In genomic region chr2:72116103-72116502, GRCm38 (mm10) we compare ENCODE assay signal across 15 mouse cellular contexts.
DNase-seq lines count a peak whose midpoint lies in the region; ATAC-seq and TF ChIP-seq lines count a peak whose summit lies in the region.
"Had no signal": no experiment of that assay in that cellular context is flagged by ENCODE, and none has a peak within 500 bp of the region (broad histone marks: within the 10 kb centered on the region; RNA-seq: fewer than 3 reads in every experiment).

No protein-coding gene starts in this region.

- H3K27ac ChIP-seq in heart, adult 2 months, result peak overlapping the region; percentile 92
- H3K27ac ChIP-seq in heart, embryonic 10.5 days, result no peak overlapping the region
- peak overlapping the region; percentile 64; the same call in 1 of the 2 replicates for H3K27ac ChIP-seq in neural tube, embryonic 13.5 days (replicated peaks)
- H3K27ac ChIP-seq: embryonic facial prominence, embryonic 15.5 days; lung, embryonic 15.5 days; midbrain, embryonic 10.5 days; stomach, postnatal 0 days had no signal

- TF ChIP-seq EP300 in heart, adult 2 months (IDR thresholded peaks at IDR 0.05; ENCODE audit: insufficient read depth, low read depth, low read length), result no peak

- no peaks in the 10 kb centered on the region for H3K79me2 ChIP-seq in heart, adult 2 months (replicated peaks; ENCODE audit: control insufficient read depth, insufficient read depth, low read length)

- peaks cover 21% of the 10 kb centered on the region for H3K36me3 ChIP-seq in heart, adult 2 months (ENCODE audit: control insufficient read depth, insufficient read depth, low read length)
- H3K36me3 ChIP-seq in heart, embryonic 10.5 days, result no peaks in the 10 kb centered on the region
- H3K36me3 ChIP-seq in neural tube, embryonic 13.5 days, result no peaks in the 10 kb centered on the region
- H3K36me3 ChIP-seq: embryonic facial prominence, embryonic 15.5 days; hindbrain, embryonic 13.5 days; lung, embryonic 15.5 days; midbrain, embryonic 10.5 days had no signal

- H3K9me3 ChIP-seq in heart, embryonic 10.5 days, result no peaks in the 10 kb centered on the region
- no peaks in the 10 kb centered on the region for H3K9me3 ChIP-seq in neural tube, embryonic 13.5 days
- H3K9me3 ChIP-seq: embryonic facial prominence, embryonic 15.5 days; hindbrain, embryonic 13.5 days; lung, embryonic 15.5 days; midbrain, embryonic 10.5 days had no signal

- DNase-seq in heart, adult 2 months, result peak in 1 of 2 experiments; percentile 15
- no peak for DNase-seq in heart, embryonic 10.5 days (ENCODE audit: low spot score)
- no peak for DNase-seq in neural tube, embryonic 10.5 days (ENCODE audit: extremely low spot score, low spot score)
- peak; percentile 50 for DNase-seq in kidney, adult 9 months
- no peak for DNase-seq in natural killer cell, adult 2 months (ENCODE audit: low spot score in 2 of 2)
- no peak for DNase-seq in adrenal gland, adult 2 months
- DNase-seq: right cerebral cortex, postnatal 14 days; thymus, postnatal 14 days had no signal

- no peak overlapping the region for H3K4me3 ChIP-seq in heart, adult 2 months
- no peak overlapping the region for H3K4me3 ChIP-seq in heart, embryonic 10.5 days
- no peak overlapping the region for H3K4me3 ChIP-seq in neural tube, embryonic 13.5 days
- H3K4me3 ChIP-seq: embryonic facial prominence, embryonic 15.5 days; hindbrain, embryonic 13.5 days; lung, embryonic 15.5 days; midbrain, embryonic 10.5 days had no signal

- WGBS in heart, adult 2 months, result 45% methylated on average over 7 of the region's 7 CpGs
- WGBS in heart, embryonic 10.5 days, result 55% methylated on average over 7 of the region's 7 CpGs
- WGBS in neural tube, embryonic 13.5 days, result 68% methylated on average over 7 of the region's 7 CpGs

- no peak for TF ChIP-seq CTCF in heart, adult 2 months (IDR thresholded peaks at IDR 0.05)

- ATAC-seq in neural tube, embryonic 13.5 days (ENCODE audit: low read depth), result no peak; the same call in 1 of the 2 replicates

- TF ChIP-seq POLR2A in heart, adult 2 months (IDR thresholded peaks at IDR 0.05; ENCODE audit: insufficient read depth, low read depth, low read length), result no peak

- intact Hi-C loops in heart, adult 2 months (cut with DNase I), result loop anchor here (2.0 kb wide), 1 partner anchor 61 kb away; no protein-coding TSS in a partner anchor

- no peak overlapping the region for H3K4me2 ChIP-seq in neural tube, embryonic 13.5 days
- H3K4me2 ChIP-seq: embryonic facial prominence, embryonic 15.5 days; hindbrain, embryonic 13.5 days; liver, embryonic 11.5 days; lung, embryonic 15.5 days had no signal

- H3K27me3 ChIP-seq in heart, adult 2 months (ENCODE audit: control insufficient read depth, insufficient read depth, low read length), result no peaks in the 10 kb centered on the region
- H3K27me3 ChIP-seq in heart, embryonic 10.5 days (ENCODE audit: insufficient read depth, poor library complexity, severe bottlenecking), result no peaks in the 10 kb centered on the region
- H3K27me3 ChIP-seq in neural tube, embryonic 13.5 days, result no peaks in the 10 kb centered on the region
- H3K27me3 ChIP-seq: embryonic facial prominence, embryonic 15.5 days; hindbrain, embryonic 13.5 days; lung, embryonic 15.5 days had no signal

- H3K9ac ChIP-seq in heart, adult 2 months (ENCODE audit: low read depth, low read length), result no peak overlapping the region
- no peak overlapping the region for H3K9ac ChIP-seq in neural tube, embryonic 13.5 days
- H3K9ac ChIP-seq: embryonic facial prominence, embryonic 15.5 days; hindbrain, embryonic 13.5 days; lung, embryonic 15.5 days had no signal

- peaks cover 28% of the 10 kb centered on the region for H3K4me1 ChIP-seq in heart, adult 2 months (ENCODE audit: control insufficient read depth, insufficient read depth, low read length)
- H3K4me1 ChIP-seq in heart, embryonic 10.5 days, result peaks cover 28% of the 10 kb centered on the region
- peaks cover 57% of the 10 kb centered on the region for H3K4me1 ChIP-seq in neural tube, embryonic 13.5 days (replicated peaks)
- H3K4me1 ChIP-seq: embryonic facial prominence, embryonic 15.5 days had no signal
